8 mouse cellular contexts compared by ENCODE assay signal in genomic region chr10:127381743-127382134, GRCm38 (mm10). TPM values are rescaled to one million over a fixed set of nuclear protein-coding genes. Genes with fewer than 3 reads are reported as not detected.
DNase-seq lines count a peak whose midpoint lies in the region; ATAC-seq and TF ChIP-seq lines count a peak whose summit lies in the region.

No protein-coding gene starts in this region.

- peak overlapping the region; percentile 93 for H3K4me3 ChIP-seq in gastrocnemius, adult 2 months
- H3K4me3 ChIP-seq in C2C12 (ENCODE audit: insufficient read depth, poor library complexity, severe bottlenecking) = peak overlapping the region; percentile 68
- peak overlapping the region; percentile 84 for H3K4me3 ChIP-seq in forebrain, embryonic 15.5 days
- peak overlapping the region; percentile 82 for H3K4me3 ChIP-seq in liver, embryonic 13.5 days (replicated peaks)

- H3K4me2 ChIP-seq in forebrain, embryonic 15.5 days (replicated peaks) = peak overlapping the region; percentile 70
- H3K4me2 ChIP-seq in liver, embryonic 13.5 days = peak overlapping the region; percentile 92

- peaks cover 38% of the 10 kb centered on the region for H3K79me3 ChIP-seq in C2C12 (ENCODE audit: low read depth)

- peak overlapping the region; percentile 97 for H3K27ac ChIP-seq in gastrocnemius, adult 2 months
- peak overlapping the region; percentile 92; the same call in 1 of the 2 replicates for H3K27ac ChIP-seq in forebrain, embryonic 15.5 days (replicated peaks)
- peak overlapping the region; percentile 84 for H3K27ac ChIP-seq in liver, embryonic 13.5 days

- peak overlapping the region; percentile 40 for H3ac ChIP-seq in C2C12 (ENCODE audit: control insufficient read depth, insufficient read length, low read depth)

- WGBS in forebrain, embryonic 15.5 days = 55% methylated on average over 2 of the region's 2 CpGs
- WGBS in liver, embryonic 13.5 days (ENCODE audit: insufficient replicate concordance) = 50% methylated on average over 2 of the region's 2 CpGs

- peaks cover 59% of the 10 kb centered on the region for H3K79me2 ChIP-seq in C2C12 (ENCODE audit: control insufficient read depth, insufficient read depth)

- no peak for DNase-seq in gastrocnemius, adult 2 months
- DNase-seq in gastrocnemius, adult 8-10 months (ENCODE audit: low spot score in 2 of 2) = no peak
- DNase-seq in liver, embryonic 13.5 days = no peak
- no peak for DNase-seq in cerebellum, postnatal 14 days
- DNase-seq in layer of hippocampus, postnatal 10 days (ENCODE audit: low spot score in 2 of 2) = no peak
- no peak for DNase-seq in ovary, postnatal 36 days (ENCODE audit: low spot score)

- H3K9ac ChIP-seq in forebrain, embryonic 15.5 days (replicated peaks) = peak overlapping the region; percentile 78
- peak overlapping the region; percentile 92 for H3K9ac ChIP-seq in liver, embryonic 13.5 days

- H3K4me1 ChIP-seq in forebrain, embryonic 15.5 days = peaks cover 16% of the 10 kb centered on the region
- peaks cover 32% of the 10 kb centered on the region for H3K4me1 ChIP-seq in liver, embryonic 13.5 days (replicated peaks)

- H3K27me3 ChIP-seq in C2C12 (ENCODE audit: control insufficient read depth, insufficient read depth, insufficient read length) = no peaks in the 10 kb centered on the region
- H3K27me3 ChIP-seq in forebrain, embryonic 15.5 days = no peaks in the 10 kb centered on the region
- no peaks in the 10 kb centered on the region for H3K27me3 ChIP-seq in liver, embryonic 13.5 days

- no peaks in the 10 kb centered on the region for H3K36me3 ChIP-seq in C2C12 (ENCODE audit: control insufficient read depth, insufficient read depth)
- H3K36me3 ChIP-seq in forebrain, embryonic 15.5 days = no peaks in the 10 kb centered on the region
- peaks cover 3% of the 10 kb centered on the region; the same call in 1 of the 2 replicates for H3K36me3 ChIP-seq in liver, embryonic 13.5 days

- no peaks in the 10 kb centered on the region for H3K9me3 ChIP-seq in forebrain, embryonic 15.5 days
- H3K9me3 ChIP-seq in liver, embryonic 13.5 days (replicated peaks) = no peaks in the 10 kb centered on the region

- intact Hi-C loops in gastrocnemius, adult 2 months (cut with DNase I) = loop anchor here (5.0 kb wide), 1 partner anchor 46 kb away; no protein-coding TSS in a partner anchor

- TF ChIP-seq CTCF in gastrocnemius, adult 2 months (IDR thresholded peaks at IDR 0.05) = no peak
- TF ChIP-seq CTCF in C2C12 (IDR thresholded peaks at IDR 0.05; ENCODE audit: control insufficient read depth, insufficient read depth, insufficient read length) = no peak

- ATAC-seq in forebrain, embryonic 15.5 days (replicated peaks) = no peak
- ATAC-seq in liver, embryonic 13.5 days (ENCODE audit: low read depth) = no peak

TF ChIP-seq in C2C12, 6 proteins besides CTCF, POLR2A, EP300 and RAD21:
- TF ChIP-seq MYOD1 (IDR thresholded peaks at IDR 0.05; ENCODE audit: control insufficient read depth, insufficient read length, low read depth) (no peak), MAX (IDR thresholded peaks at IDR 0.05) (no peak), CEBPB (IDR thresholded peaks at IDR 0.05; ENCODE audit: low read depth) (no peak), MYOG (IDR thresholded peaks at IDR 0.05; ENCODE audit: control insufficient read depth, extremely low read depth, insufficient read length) (no peak), USF1 (IDR thresholded peaks at IDR 0.05; ENCODE audit: low read depth) (no peak), FOSL1 (IDR thresholded peaks at IDR 0.05; ENCODE audit: insufficient read depth, low read length, poor library complexity, severe bottlenecking) (no peak)
TF ChIP-seq in C2C12: peak in this region for 0.

RNA-seq across cellular contexts. Expression of gene R3hdm2, which starts 1.6 kb away (rescaled TPM):
- 100 to 1,000 TPM; 118 to 153 TPM for total RNA-seq in gastrocnemius, adult 2 months (2021)
- 100 to 1,000 TPM; 130 to 135 (median 131) TPM for total RNA-seq in gastrocnemius, adult 8-10 months (2022)
- 31.0 TPM for polyA plus RNA-seq in C2C12 (2012; fragmentation: generic; extraction: Trizol)
- polyA plus RNA-seq in forebrain, embryonic 15.5 days (2015; fragmentation: Nextera tagmentation; extraction: Ambion mirVana) = 39.2 and 43.6 TPM in 2 replicates
- polyA plus RNA-seq in liver, embryonic 13.5 days (2015; fragmentation: Nextera tagmentation; extraction: Ambion mirVana) = 14.4 and 15.3 TPM in 2 replicates
- 100 to 1,000 TPM; 174 to 178 TPM for total RNA-seq in layer of hippocampus, postnatal 10 days (2021)

RNA-seq across cellular contexts. Expression of gene Inhbc, which starts 11.5 kb away (rescaled TPM):
- total RNA-seq in gastrocnemius, adult 2 months (2021) = not detected
- not detected for total RNA-seq in gastrocnemius, adult 8-10 months (2022)
- not detected for polyA plus RNA-seq in C2C12 (2012; fragmentation: generic; extraction: Trizol)
- polyA plus RNA-seq in forebrain, embryonic 15.5 days (2015; fragmentation: Nextera tagmentation; extraction: Ambion mirVana) = not detected in 2 replicates
- polyA plus RNA-seq in liver, embryonic 13.5 days (2015; fragmentation: Nextera tagmentation; extraction: Ambion mirVana) = 1.6 and 2.0 TPM in 2 replicates
- not detected for total RNA-seq in layer of hippocampus, postnatal 10 days (2021)

RNA-seq across cellular contexts. Expression of gene Inhbe, which starts 27.5 kb away (rescaled TPM):
- total RNA-seq in gastrocnemius, adult 2 months (2021) = not detected
- total RNA-seq in gastrocnemius, adult 8-10 months (2022) = not detected
- not detected for polyA plus RNA-seq in C2C12 (2012; fragmentation: generic; extraction: Trizol)
- polyA plus RNA-seq in forebrain, embryonic 15.5 days (2015; fragmentation: Nextera tagmentation; extraction: Ambion mirVana) = 0.04 TPM in 1 of 2 replicates, not detected in the other
- polyA plus RNA-seq in liver, embryonic 13.5 days (2015; fragmentation: Nextera tagmentation; extraction: Ambion mirVana) = 0.32 and 0.38 TPM in 2 replicates
- not detected for total RNA-seq in layer of hippocampus, postnatal 10 days (2021)

RNA-seq across cellular contexts. Expression of gene Gli1, which starts 40.0 kb away (rescaled TPM):
- total RNA-seq in gastrocnemius, adult 2 months (2021) = 1 to 10 TPM in 1 of 2 experiments, under 1 TPM in 1; 0.70 to 1.2 TPM
- under 1 TPM; 0.48 to 0.99 (median 0.78) TPM for total RNA-seq in gastrocnemius, adult 8-10 months (2022)
- 1.6 TPM for polyA plus RNA-seq in C2C12 (2012; fragmentation: generic; extraction: Trizol)
- 1.2 and 1.5 TPM in 2 replicates for polyA plus RNA-seq in forebrain, embryonic 15.5 days (2015; fragmentation: Nextera tagmentation; extraction: Ambion mirVana)
- 0.21 and 0.31 TPM in 2 replicates for polyA plus RNA-seq in liver, embryonic 13.5 days (2015; fragmentation: Nextera tagmentation; extraction: Ambion mirVana)
- 1 to 10 TPM; 1.7 to 3.1 TPM for total RNA-seq in layer of hippocampus, postnatal 10 days (2021)

RNA-seq across cellular contexts. Expression of gene Arhgap9, which starts 60.0 kb away (rescaled TPM):
- under 1 TPM; 0.89 to 0.99 TPM for total RNA-seq in gastrocnemius, adult 2 months (2021)
- 1 to 10 TPM in 1 of 4 experiments, under 1 TPM in 3; 0.39 to 1.2 (median 0.57) TPM for total RNA-seq in gastrocnemius, adult 8-10 months (2022)
- 0.78 TPM for polyA plus RNA-seq in C2C12 (2012; fragmentation: generic; extraction: Trizol)
- 0.62 and 1.1 TPM in 2 replicates for polyA plus RNA-seq in forebrain, embryonic 15.5 days (2015; fragmentation: Nextera tagmentation; extraction: Ambion mirVana)
- 14.0 and 15.1 TPM in 2 replicates for polyA plus RNA-seq in liver, embryonic 13.5 days (2015; fragmentation: Nextera tagmentation; extraction: Ambion mirVana)
- total RNA-seq in layer of hippocampus, postnatal 10 days (2021) = 1 to 10 TPM; 1.1 to 1.2 TPM
